Mouse (Mus musculus) cerebellum, postnatal 25 days (tissue): ENCODE measurements around the gene Ski.

ENCODE experiments used
- DNase-seq, 2 experiments: peaks; one replicate each; pipeline ENCODE4 v3.0.0; 2021; ENCODE audit warnings: mixed read lengths in 2 of 2

Gene Ski

DNA sequence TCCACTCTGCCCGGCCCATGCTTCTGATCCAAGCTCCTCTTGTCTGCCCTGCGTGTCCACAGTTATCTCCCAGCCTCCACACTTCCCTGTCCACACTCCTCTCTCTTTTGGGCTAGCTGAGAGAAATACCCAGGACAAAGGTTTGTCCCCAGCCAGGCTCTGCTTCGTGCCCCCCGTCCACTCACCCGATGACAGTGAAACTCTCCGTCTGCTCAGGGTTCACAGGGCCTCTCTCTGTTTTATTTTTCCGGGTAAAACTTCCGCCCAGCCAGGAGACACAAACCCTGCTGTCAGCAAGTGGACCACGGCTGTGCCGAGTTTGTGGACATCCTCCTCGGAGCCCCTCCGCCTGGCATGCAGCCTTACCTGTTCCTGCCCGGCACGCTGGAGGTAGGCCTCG lies 94.0 kb downstream of the Ski start:
- no peak for DNase-seq

DNA sequence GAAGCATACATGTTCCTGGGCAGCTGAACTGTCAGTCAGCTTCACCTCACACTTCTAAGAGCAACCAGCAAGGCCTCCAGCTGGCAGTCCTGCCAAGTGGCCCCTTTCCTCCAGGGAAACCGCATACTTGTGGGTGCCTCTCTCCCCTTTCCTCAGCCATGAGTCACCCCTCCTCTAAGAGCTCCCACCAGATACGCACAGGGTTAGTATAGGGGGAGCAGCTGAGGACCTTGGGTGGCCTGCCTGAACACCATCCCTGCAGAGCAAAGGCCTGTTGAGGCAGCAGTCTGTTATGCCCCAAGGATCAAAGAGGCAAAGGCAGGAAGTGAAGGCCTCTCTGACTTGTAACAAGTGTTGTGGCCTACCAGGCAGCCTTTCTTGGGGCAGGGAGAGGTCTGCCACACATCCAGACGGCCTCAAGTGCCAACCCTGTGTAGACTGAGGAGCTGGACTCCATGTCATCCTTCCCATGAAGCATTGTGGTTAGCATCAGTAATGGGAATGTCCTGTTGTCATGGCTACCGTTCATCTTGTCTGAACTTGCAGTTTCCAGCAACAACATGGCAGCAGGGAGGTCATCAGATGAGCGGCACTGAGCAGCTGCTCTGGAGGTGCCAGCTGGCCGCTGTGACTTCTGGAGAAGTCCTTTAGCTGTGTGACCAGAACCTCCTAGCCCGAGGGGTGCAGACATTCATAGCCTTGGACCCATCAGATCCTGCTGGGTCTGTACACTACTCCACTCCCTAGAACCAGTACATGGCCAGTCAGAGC lies 95.6 kb downstream of the Ski start:
- DNase-seq, result no peak

DNA sequence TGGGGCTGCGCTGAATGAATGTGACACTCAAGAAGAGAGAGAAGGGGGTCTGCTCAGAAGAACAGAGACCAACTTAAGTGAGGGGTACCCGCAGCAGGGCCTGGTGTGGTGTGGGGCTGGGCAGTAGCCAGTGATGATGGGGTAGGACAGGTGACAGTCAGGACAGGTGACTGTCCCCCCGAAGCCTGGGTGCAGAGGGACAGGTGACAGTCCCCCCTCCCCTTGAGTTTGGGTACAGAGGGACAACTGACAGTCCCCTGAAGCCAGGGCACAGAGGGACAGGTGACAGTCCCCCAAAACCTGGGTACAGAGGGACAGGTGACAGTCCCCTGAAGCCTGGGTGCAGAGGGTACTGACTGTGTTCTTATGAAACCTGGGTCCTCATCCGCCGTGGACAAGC lies 96.2 kb downstream of the Ski start:
- DNase-seq, result no peak

GRCm38 (mm10) chr4:155125310-155125709 lies 97.1 kb downstream of the Ski start:
- DNase-seq, result no peak

- no peak for DNase-seq
Observed at GRCm38 (mm10) chr4:155123868-155124534, 98.4 kb downstream of the Ski start.

DNA sequence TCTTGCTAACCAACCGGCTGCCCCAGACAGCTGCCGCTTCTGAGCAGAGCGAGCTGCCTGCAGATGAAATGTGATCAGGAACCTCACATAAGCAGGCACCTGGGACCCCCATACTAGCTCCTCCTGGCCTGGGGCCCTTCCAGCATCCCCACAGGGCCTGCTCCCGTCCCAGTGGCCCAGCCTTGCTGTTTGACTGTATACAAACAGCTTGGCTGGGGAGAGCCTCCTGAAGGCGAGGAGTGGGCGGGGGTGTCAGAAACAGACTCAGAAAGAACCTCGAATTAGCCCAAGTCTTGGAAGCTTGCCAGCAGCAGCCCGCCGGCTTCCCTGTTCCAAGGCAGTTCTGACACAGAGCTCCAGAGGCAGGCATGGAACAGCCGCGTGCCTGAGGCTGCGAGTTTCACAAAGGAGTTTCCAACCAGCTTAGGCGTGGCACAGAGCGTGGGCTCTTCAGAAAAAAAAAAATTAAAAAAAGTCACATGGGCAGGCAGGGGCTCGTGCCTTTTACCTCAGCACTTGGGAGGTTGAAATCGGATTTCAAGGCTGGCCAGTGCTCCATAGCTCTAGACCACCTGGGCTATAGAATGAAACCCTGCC lies 99.8 kb downstream of the Ski start:
- peak; percentile 67 to 80 for DNase-seq

- no peak for DNase-seq
Observed at GRCm38 (mm10) chr4:155121915-155122443, 100.4 kb downstream of the Ski start.

- DNase-seq, result no peak
Observed at GRCm38 (mm10) chr4:155121222-155121621, 101.2 kb downstream of the Ski start.

DNA sequence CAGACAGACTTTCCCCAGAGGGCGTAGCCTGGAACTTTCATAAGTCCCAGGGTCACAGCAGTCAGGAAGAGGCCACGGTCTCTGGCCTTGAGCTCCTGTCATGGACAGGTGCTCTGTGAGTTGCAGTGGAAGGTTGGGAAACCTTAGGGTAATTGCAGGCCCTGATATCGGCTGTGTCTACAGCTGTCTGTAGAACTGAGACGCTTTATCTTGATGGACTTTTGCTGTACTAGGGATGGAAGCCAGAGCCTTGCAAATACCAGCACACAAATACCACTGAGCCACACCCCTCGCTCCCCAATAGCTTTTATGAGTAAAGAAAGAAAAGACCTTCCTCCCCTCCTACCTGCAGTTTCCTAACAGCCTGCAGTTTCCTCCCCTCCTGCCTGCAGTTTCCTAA lies 101.8 kb downstream of the Ski start:
- DNase-seq, result no peak

DNA sequence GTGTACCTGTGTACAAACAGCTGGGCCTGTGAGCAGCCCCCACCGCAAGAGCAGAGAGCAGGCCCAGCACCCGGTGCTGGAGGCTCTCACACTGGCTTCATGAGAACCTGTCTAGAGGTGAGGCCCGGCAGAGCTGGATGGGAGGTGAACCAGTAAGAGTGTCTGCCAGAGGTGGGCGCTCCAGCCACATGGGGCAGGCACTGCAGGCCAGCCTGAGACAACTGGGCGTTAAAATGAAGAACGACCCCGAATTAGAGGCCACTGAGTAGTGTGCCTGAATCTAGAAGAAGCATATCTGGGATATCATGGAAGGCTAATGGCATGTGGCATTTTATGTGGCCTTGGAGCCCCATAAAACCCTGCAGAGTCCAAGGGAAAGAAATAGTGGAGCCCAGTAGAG lies 102.4 kb downstream of the Ski start:
- DNase-seq, result no peak

- DNase-seq, result no peak
Observed at GRCm38 (mm10) chr4:155118278-155118677, 104.1 kb downstream of the Ski start.

GRCm38 (mm10) chr4:155117396-155117978 lies 104.9 kb downstream of the Ski start:
- no peak for DNase-seq

GRCm38 (mm10) chr4:155116607-155117006 lies 105.8 kb downstream of the Ski start:
- no peak for DNase-seq

DNA sequence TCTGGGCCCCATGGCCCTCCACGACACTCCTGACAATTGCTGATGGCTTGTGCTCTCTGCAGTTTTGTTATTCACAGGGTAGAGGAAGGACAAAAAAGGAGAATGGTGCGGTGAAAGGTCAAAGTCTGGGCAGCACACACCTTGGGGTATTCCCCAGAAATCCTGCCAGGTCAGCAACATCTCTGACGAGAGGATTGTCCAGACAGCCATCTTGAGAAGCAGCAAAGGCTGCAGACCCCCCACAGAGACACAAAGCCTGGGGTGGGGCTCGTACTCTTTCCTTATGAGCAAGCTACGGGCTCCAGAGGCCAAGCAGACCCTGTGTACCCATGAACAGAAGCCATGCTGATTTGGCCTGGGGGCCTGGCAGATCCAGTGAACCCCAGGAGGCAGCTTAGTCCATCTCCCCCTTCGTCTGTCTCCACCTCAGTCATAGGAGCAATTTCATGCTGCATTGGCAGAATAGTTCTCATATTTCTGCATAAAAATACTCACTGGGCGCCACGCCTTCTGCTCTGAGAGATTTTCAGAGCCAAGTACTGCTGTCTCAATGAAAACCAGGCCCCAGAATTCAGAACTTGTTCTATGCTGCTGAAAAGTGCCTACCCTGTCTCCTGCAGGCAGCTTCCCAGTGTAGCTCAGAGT lies 108.5 kb downstream of the Ski start:
- no peak for DNase-seq

DNA sequence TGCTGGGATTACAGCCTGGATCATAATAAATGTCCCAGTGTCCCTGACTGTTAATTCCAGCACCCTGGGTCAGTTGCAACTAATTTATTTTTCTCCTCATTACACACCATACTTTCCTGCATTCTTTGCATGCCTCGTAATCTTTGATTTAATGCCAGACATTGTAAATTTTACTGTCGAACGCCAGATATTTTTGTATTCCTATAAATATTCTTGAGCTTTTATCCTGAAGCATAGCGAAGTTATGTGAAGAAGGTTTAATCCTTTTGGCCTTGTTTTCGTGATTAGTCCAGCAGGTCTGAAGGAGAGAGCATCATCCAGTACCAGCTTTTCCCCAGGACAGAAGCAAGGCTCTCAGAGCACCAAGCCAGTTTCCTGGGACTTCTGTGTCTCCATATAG lies 112.9 kb downstream of the Ski start:
- DNase-seq, result no peak

DNA sequence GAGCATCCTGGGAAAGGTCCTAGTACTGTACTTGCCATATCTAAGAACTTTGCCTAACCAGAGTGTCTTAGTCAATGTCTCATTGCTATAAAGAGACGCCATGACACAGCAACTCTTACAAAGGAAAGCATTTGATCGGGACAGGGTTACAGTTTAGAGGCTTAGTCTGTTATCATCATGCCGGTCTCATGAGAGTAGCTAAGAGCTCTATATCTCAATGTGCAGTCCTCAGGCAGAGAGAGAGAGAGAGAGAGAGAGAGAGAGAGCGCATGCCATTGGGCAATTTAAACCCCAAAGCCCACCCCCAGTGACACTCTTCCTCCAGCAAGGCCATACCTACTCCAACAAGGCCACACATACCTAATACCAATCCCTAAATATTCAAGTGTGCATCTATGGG lies 114.5 kb downstream of the Ski start:
- no peak for DNase-seq
